Mouse (Mus musculus) megakaryocyte, embryonic 14.5 days (primary cell): Measurements from ENCODE around the gene Spag17.

ENCODE experiments used
- FLI1 ChIP-seq: IDR thresholded peaks from 2 replicates; pipeline ENCODE4 v1.6.1; 2012; ENCODE audit warnings: low read length, inconsistent platforms, mixed read lengths
- GATA1 ChIP-seq: IDR thresholded peaks from 3 replicates; pipeline ENCODE4 v1.6.1; 2012; ENCODE audit warnings: mixed read lengths, low read length, inconsistent platforms, borderline replicate concordance

GRCm38 (mm10) chr3:99864706-99865105 lies 20.5 kb upstream of the Spag17 start:
- TF ChIP-seq GATA1, result no peak
- TF ChIP-seq FLI1, result no peak
